In genomic region chr7:28373891-28374495, GRCm38 (mm10) we compare ENCODE assay signal across 9 mouse cellular contexts. TPM values are rescaled to one million over a fixed set of nuclear protein-coding genes. Genes with fewer than 3 reads are reported as not detected.
DNase-seq lines count a peak whose midpoint lies in the region; ATAC-seq and TF ChIP-seq lines count a peak whose summit lies in the region.
"Had no signal": no experiment of that assay in that cellular context is flagged by ENCODE, and none has a peak within 500 bp of the region (broad histone marks: within the 10 kb centered on the region; RNA-seq: fewer than 3 reads in every experiment).

No protein-coding gene starts in this region.

- TF ChIP-seq POLR2A in limb, embryonic 14.5 days (IDR thresholded peaks at IDR 0.05; ENCODE audit: borderline replicate concordance, extremely low read depth, insufficient read depth, insufficient read length): no peak

- H3K9ac ChIP-seq in hindbrain, embryonic 15.5 days: no peak overlapping the region
- no peak overlapping the region for H3K9ac ChIP-seq in hindbrain, embryonic 11.5 days (ENCODE audit: low read depth, low read length)
- H3K9ac ChIP-seq in limb, embryonic 14.5 days (ENCODE audit: low read depth, low read length, severe bottlenecking): no peak overlapping the region

- H3K9me3 ChIP-seq in hindbrain, embryonic 15.5 days: no peaks in the 10 kb centered on the region
- H3K9me3 ChIP-seq in hindbrain, embryonic 11.5 days (ENCODE audit: control insufficient read depth, low read length): no peaks in the 10 kb centered on the region
- H3K9me3 ChIP-seq in limb, embryonic 14.5 days (ENCODE audit: control insufficient read depth, low read length): no peaks in the 10 kb centered on the region

- H3K27me3 ChIP-seq in hindbrain, embryonic 15.5 days: no peaks in the 10 kb centered on the region
- H3K27me3 ChIP-seq in hindbrain, embryonic 11.5 days (ENCODE audit: control insufficient read depth, insufficient read depth, low read length): no peaks in the 10 kb centered on the region
- no peaks in the 10 kb centered on the region for H3K27me3 ChIP-seq in limb, embryonic 14.5 days (ENCODE audit: control insufficient read depth, insufficient read depth, low read length)
- H3K27me3 ChIP-seq: Patski had no signal

- WGBS in hindbrain, embryonic 15.5 days: 89% methylated on average over 7 of the region's 7 CpGs
- 83% methylated on average over 7 of the region's 7 CpGs for WGBS in hindbrain, embryonic 11.5 days
- 65% methylated on average over 7 of the region's 7 CpGs for whole genome bisulfite sequencing in limb, embryonic 14.5 days

- H3K4me2 ChIP-seq in hindbrain, embryonic 15.5 days: no peak overlapping the region
- no peak overlapping the region for H3K4me2 ChIP-seq in hindbrain, embryonic 11.5 days (replicated peaks; ENCODE audit: low read depth, low read length)
- no peak overlapping the region for H3K4me2 ChIP-seq in limb, embryonic 14.5 days (replicated peaks; ENCODE audit: low read depth, low read length, severe bottlenecking)

- no peaks in the 10 kb centered on the region for H3K36me3 ChIP-seq in hindbrain, embryonic 15.5 days
- no peaks in the 10 kb centered on the region for H3K36me3 ChIP-seq in hindbrain, embryonic 11.5 days (ENCODE audit: control insufficient read depth, insufficient read depth, low read length)
- H3K36me3 ChIP-seq in limb, embryonic 14.5 days (ENCODE audit: control insufficient read depth, insufficient read depth, low read length): peaks cover 27% of the 10 kb centered on the region

- no peak for DNase-seq in hindbrain, embryonic 11.5 days (ENCODE audit: low spot score)
- DNase-seq in thymus, postnatal 25 days: peak; percentile 42
- DNase-seq in thymus, postnatal 0 days (ENCODE audit: low spot score): no peak
- no peak for DNase-seq in limb, embryonic 14.5 days (ENCODE audit: low spot score)
- DNase-seq in cerebellum, postnatal 4 days (ENCODE audit: low spot score in 2 of 2): no peak
- DNase-seq in adrenal gland, adult 2 months: no peak
- DNase-seq in urinary bladder, adult 2 months (ENCODE audit: low spot score): no peak

- peaks cover 56% of the 10 kb centered on the region for H3K4me1 ChIP-seq in hindbrain, embryonic 15.5 days (replicated peaks)
- no peaks in the 10 kb centered on the region; the same call in 1 of the 2 replicates for H3K4me1 ChIP-seq in hindbrain, embryonic 11.5 days (replicated peaks; ENCODE audit: control insufficient read depth, insufficient read depth, low read length)
- peaks cover 46% of the 10 kb centered on the region for H3K4me1 ChIP-seq in limb, embryonic 14.5 days (ENCODE audit: control insufficient read depth, insufficient read depth, low read length)

- H3K27ac ChIP-seq in hindbrain, embryonic 15.5 days (replicated peaks): peak overlapping the region; percentile 92; the same call in 1 of the 2 replicates
- no peak overlapping the region for H3K27ac ChIP-seq in hindbrain, embryonic 11.5 days (ENCODE audit: low read depth, low read length)
- peak overlapping the region; percentile 22 for H3K27ac ChIP-seq in limb, embryonic 14.5 days (replicated peaks; ENCODE audit: low read depth, low read length)

- H3K4me3 ChIP-seq in hindbrain, embryonic 15.5 days: no peak overlapping the region
- H3K4me3 ChIP-seq in hindbrain, embryonic 11.5 days (ENCODE audit: low read depth, low read length): no peak overlapping the region
- H3K4me3 ChIP-seq in limb, embryonic 14.5 days (replicated peaks; ENCODE audit: low read length): no peak overlapping the region

- no peak for ATAC-seq in hindbrain, embryonic 15.5 days (ENCODE audit: low FRiP score, low read depth)
- ATAC-seq in hindbrain, embryonic 11.5 days (ENCODE audit: low FRiP score): no peak
- no peak for ATAC-seq in limb, embryonic 14.5 days (ENCODE audit: low FRiP score, low read depth)
- ATAC-seq: Patski had no signal

RNA-seq across cellular contexts. Expression of gene Plekhg2, which starts 1.6 kb away (rescaled TPM):
- 26.8 and 27.6 TPM in 2 replicates for polyA plus RNA-seq in hindbrain, embryonic 15.5 days (2015; fragmentation: Nextera tagmentation; extraction: Ambion mirVana)
- 39.5 and 48.0 TPM in 2 replicates for polyA plus RNA-seq in hindbrain, embryonic 11.5 days (2014; fragmentation: Nextera tagmentation; extraction: Ambion mirVana)
- polyA plus RNA-seq in thymus, postnatal 0 days (2015; fragmentation: Nextera tagmentation; extraction: Ambion mirVana): 35.4 and 49.6 TPM in 2 replicates
- 67.3 and 87.8 TPM in 2 replicates for polyA plus RNA-seq in limb, embryonic 14.5 days (2012; rRNA removed)
- 59.0 and 69.1 TPM in 2 replicates for polyA plus RNA-seq in limb, embryonic 14.5 days (2014; fragmentation: Nextera tagmentation; extraction: Ambion mirVana)
- total RNA-seq in adrenal gland, adult 2 months (2021): 10 to 100 TPM; 14.9 to 15.6 TPM
- 22.5 and 23.2 TPM in 2 replicates for polyA plus RNA-seq in adrenal gland, adult 2 months (2012; rRNA removed)
- 11.7 and 23.9 TPM in 2 replicates for polyA plus RNA-seq in urinary bladder, adult 2 months (2012; rRNA removed)

RNA-seq across cellular contexts. Expression of gene Zfp36, which starts 6.1 kb away (rescaled TPM):
- 4.4 and 4.6 TPM in 2 replicates for polyA plus RNA-seq in hindbrain, embryonic 15.5 days (2015; fragmentation: Nextera tagmentation; extraction: Ambion mirVana)
- polyA plus RNA-seq in hindbrain, embryonic 11.5 days (2014; fragmentation: Nextera tagmentation; extraction: Ambion mirVana): 3.4 and 3.9 TPM in 2 replicates
- 70.6 and 72.0 TPM in 2 replicates for polyA plus RNA-seq in thymus, postnatal 0 days (2015; fragmentation: Nextera tagmentation; extraction: Ambion mirVana)
- polyA plus RNA-seq in limb, embryonic 14.5 days (2012; rRNA removed): 12.3 and 19.0 TPM in 2 replicates
- polyA plus RNA-seq in limb, embryonic 14.5 days (2014; fragmentation: Nextera tagmentation; extraction: Ambion mirVana): 16.0 TPM in 2 replicates
- 10 to 100 TPM; 16.3 to 19.4 TPM for total RNA-seq in adrenal gland, adult 2 months (2021)
- 25.9 and 32.3 TPM in 2 replicates for polyA plus RNA-seq in adrenal gland, adult 2 months (2012; rRNA removed)
- polyA plus RNA-seq in urinary bladder, adult 2 months (2012; rRNA removed): 33.5 and 34.1 TPM in 2 replicates

RNA-seq across cellular contexts. Expression of gene Med29, which starts 18.5 kb away (rescaled TPM):
- polyA plus RNA-seq in hindbrain, embryonic 15.5 days (2015; fragmentation: Nextera tagmentation; extraction: Ambion mirVana): 46.1 and 46.6 TPM in 2 replicates
- polyA plus RNA-seq in hindbrain, embryonic 11.5 days (2014; fragmentation: Nextera tagmentation; extraction: Ambion mirVana): 47.6 and 49.7 TPM in 2 replicates
- 42.0 and 42.5 TPM in 2 replicates for polyA plus RNA-seq in thymus, postnatal 0 days (2015; fragmentation: Nextera tagmentation; extraction: Ambion mirVana)
- polyA plus RNA-seq in limb, embryonic 14.5 days (2012; rRNA removed): 47.5 and 61.6 TPM in 2 replicates
- 46.6 and 49.9 TPM in 2 replicates for polyA plus RNA-seq in limb, embryonic 14.5 days (2014; fragmentation: Nextera tagmentation; extraction: Ambion mirVana)
- 10 to 100 TPM; 39.6 to 49.7 TPM for total RNA-seq in adrenal gland, adult 2 months (2021)
- 72.1 and 88.5 TPM in 2 replicates for polyA plus RNA-seq in adrenal gland, adult 2 months (2012; rRNA removed)
- polyA plus RNA-seq in urinary bladder, adult 2 months (2012; rRNA removed): 25.6 and 30.8 TPM in 2 replicates

RNA-seq across cellular contexts. Expression of gene Paf1, which starts 18.8 kb away (rescaled TPM):
- polyA plus RNA-seq in hindbrain, embryonic 15.5 days (2015; fragmentation: Nextera tagmentation; extraction: Ambion mirVana): 93.3 and 96.8 TPM in 2 replicates
- polyA plus RNA-seq in hindbrain, embryonic 11.5 days (2014; fragmentation: Nextera tagmentation; extraction: Ambion mirVana): 77.6 and 79.9 TPM in 2 replicates
- 59.3 and 64.0 TPM in 2 replicates for polyA plus RNA-seq in thymus, postnatal 0 days (2015; fragmentation: Nextera tagmentation; extraction: Ambion mirVana)
- polyA plus RNA-seq in limb, embryonic 14.5 days (2012; rRNA removed): 97.8 and 102 TPM in 2 replicates
- 54.2 and 63.1 TPM in 2 replicates for polyA plus RNA-seq in limb, embryonic 14.5 days (2014; fragmentation: Nextera tagmentation; extraction: Ambion mirVana)
- 100 to 1,000 TPM in 1 of 2 experiments, 10 to 100 TPM in 1; 73.4 to 104 TPM for total RNA-seq in adrenal gland, adult 2 months (2021)
- 323 and 399 TPM in 2 replicates for polyA plus RNA-seq in adrenal gland, adult 2 months (2012; rRNA removed)
- polyA plus RNA-seq in urinary bladder, adult 2 months (2012; rRNA removed): 108 and 130 TPM in 2 replicates

RNA-seq across cellular contexts. Expression of gene Rps16, which starts 23.5 kb away (rescaled TPM):
- polyA plus RNA-seq in hindbrain, embryonic 15.5 days (2015; fragmentation: Nextera tagmentation; extraction: Ambion mirVana): 444 and 501 TPM in 2 replicates
- 746 and 776 TPM in 2 replicates for polyA plus RNA-seq in hindbrain, embryonic 11.5 days (2014; fragmentation: Nextera tagmentation; extraction: Ambion mirVana)
- 1,689 and 1,723 TPM in 2 replicates for polyA plus RNA-seq in thymus, postnatal 0 days (2015; fragmentation: Nextera tagmentation; extraction: Ambion mirVana)
- polyA plus RNA-seq in limb, embryonic 14.5 days (2012; rRNA removed): 1,848 and 2,127 TPM in 2 replicates
- 1,280 and 1,345 TPM in 2 replicates for polyA plus RNA-seq in limb, embryonic 14.5 days (2014; fragmentation: Nextera tagmentation; extraction: Ambion mirVana)
- 1,000 to 10,000 TPM in 1 of 2 experiments, 100 to 1,000 TPM in 1; 895 to 1,085 TPM for total RNA-seq in adrenal gland, adult 2 months (2021)
- polyA plus RNA-seq in adrenal gland, adult 2 months (2012; rRNA removed): 555 and 709 TPM in 2 replicates
- polyA plus RNA-seq in urinary bladder, adult 2 months (2012; rRNA removed): 1,939 and 2,023 TPM in 2 replicates
